Mouse (Mus musculus) kidney, adult 2 months (tissue): ENCODE data around the gene Ipo5. TPM values are rescaled to one million over a fixed set of nuclear protein-coding genes. Genes with fewer than 3 reads are reported as not detected.
A peak's percentile ranks its signal among the peaks of the same experiment; 100 is the strongest.

Experiments used
- DNase-seq: peaks from one replicate; pipeline ENCODE4 v3.0.0; 2021
- H3K27ac ChIP-seq: fragments of 200-500 bp; 2 replicates; pipeline ENCODE4 v1.5.1; 2012; ENCODE audit warnings: low read depth, low read length, control low read depth, inconsistent platforms; ENCODE audit not compliant: insufficient read depth
- H3K27me3 ChIP-seq: fragments of 200-500 bp; replicated peaks from 2 replicates; pipeline ENCODE4 v1.6.1; 2012; ENCODE audit warnings: mild to moderate bottlenecking, moderate library complexity, low read length, inconsistent platforms; ENCODE audit not compliant: control insufficient read depth, insufficient read depth
- H3K36me3 ChIP-seq: fragments of 200-500 bp; 2 replicates; pipeline ENCODE4 v1.6.1; 2012; ENCODE audit warnings: mild to moderate bottlenecking, moderate library complexity, low read length, inconsistent platforms; ENCODE audit not compliant: control insufficient read depth, insufficient read depth
- H3K4me1 ChIP-seq: fragments of 200-500 bp; 2 replicates; pipeline ENCODE4 v1.6.1; 2011; ENCODE audit warnings: low read length; ENCODE audit not compliant: control insufficient read depth, insufficient read depth
- H3K4me3 ChIP-seq: fragments of 200-500 bp; 2 replicates; pipeline ENCODE4 v1.5.1; 2011; ENCODE audit warnings: mild to moderate bottlenecking, low read depth, low read length, control low read depth; ENCODE audit not compliant: insufficient read depth
- CTCF ChIP-seq: fragments of 200-500 bp; conservative IDR thresholded peaks from 2 replicates; pipeline ENCODE4 v1.5.1; 2011; ENCODE audit warnings: low read depth, mild to moderate bottlenecking, control low read depth, low read length, moderate library complexity, mixed read lengths; ENCODE audit not compliant: insufficient read depth, insufficient read length
- POLR2A ChIP-seq: fragments of 200-500 bp; IDR thresholded peaks from one replicate; pipeline ENCODE4 v1.6.1; 2011; ENCODE audit warnings: low read depth, low read length, control low read depth
- WGBS: fragments of 180-500 bp; shearing (Covaris S2); methylation state at CpG from one replicate; pipeline ENCODE4 v1.1.7; 2018; 5-methylcytosine and 5-hydroxymethylcytosine counted together
- polyA plus RNA-seq: library from polyadenylated mRNA; depleted of rRNA; stranded (reverse); fragments of >200 nt; gene quantifications from 2 replicates; pipeline ENCODE4 v1.2.3, GENCODE M21; 2012

Gene Ipo5
- polyA plus RNA-seq, 1 experiment: 20.5 TPM

DNA sequence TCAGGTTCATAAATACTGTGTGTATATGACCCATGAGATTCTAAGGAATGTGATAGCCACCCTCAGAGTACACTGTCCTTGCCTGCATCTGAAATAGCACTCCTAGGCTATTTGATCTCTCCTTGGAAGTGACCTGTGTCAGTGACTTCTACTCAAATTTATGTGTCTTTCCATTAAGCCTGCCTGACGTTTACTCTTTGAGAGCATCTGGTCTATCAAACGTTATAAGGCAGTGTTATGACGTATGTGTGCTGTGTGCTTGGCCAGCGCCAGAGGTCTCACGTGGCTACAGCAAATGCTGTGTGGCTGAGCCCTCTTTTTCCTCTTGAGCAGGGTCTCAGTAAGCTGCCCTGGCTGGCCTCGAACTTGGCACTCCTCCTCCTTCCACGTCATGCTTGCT lies 34.1 kb downstream of the Ipo5 start:
- WGBS: 64% methylated on average over 7 of the region's 7 CpGs
- no peak overlapping the region for H3K4me3 ChIP-seq
- H3K4me1 ChIP-seq: no peaks in the 10 kb centered on the region
- H3K36me3 ChIP-seq: peaks cover 1% of the 10 kb centered on the region
- TF ChIP-seq CTCF (no peak), POLR2A (no peak)
- H3K27me3 ChIP-seq: no peaks in the 10 kb centered on the region
- H3K27ac ChIP-seq: no peak overlapping the region
- no peak for DNase-seq

DNA sequence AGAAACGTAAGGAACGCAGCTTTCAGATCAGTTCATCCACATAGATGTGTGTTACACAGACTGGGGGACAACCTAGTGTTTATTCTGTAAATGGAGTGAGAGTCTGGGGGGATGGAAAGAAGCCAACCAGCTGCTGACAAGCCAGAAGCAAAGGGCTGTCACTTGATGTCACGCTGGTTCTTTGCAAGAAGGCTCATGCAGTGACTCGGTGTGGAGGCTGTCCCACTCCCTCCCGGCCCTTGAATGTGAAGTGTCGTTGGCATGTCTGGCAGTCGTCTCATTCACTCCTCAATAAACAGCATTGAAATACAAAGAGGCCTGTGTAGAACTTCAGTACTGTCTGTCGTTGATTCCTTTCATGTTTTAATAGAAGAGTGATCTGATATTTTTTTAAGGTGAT lies 36.1 kb downstream of the Ipo5 start:
- DNase-seq: no peak
- H3K27me3 ChIP-seq: no peaks in the 10 kb centered on the region
- WGBS: 74% methylated on average over 8 of the region's 8 CpGs
- peaks cover 1% of the 10 kb centered on the region for H3K36me3 ChIP-seq
- no peak overlapping the region for H3K27ac ChIP-seq
- TF ChIP-seq POLR2A (no peak), CTCF (no peak)
- H3K4me3 ChIP-seq: no peak overlapping the region
- H3K4me1 ChIP-seq: no peaks in the 10 kb centered on the region

DNA sequence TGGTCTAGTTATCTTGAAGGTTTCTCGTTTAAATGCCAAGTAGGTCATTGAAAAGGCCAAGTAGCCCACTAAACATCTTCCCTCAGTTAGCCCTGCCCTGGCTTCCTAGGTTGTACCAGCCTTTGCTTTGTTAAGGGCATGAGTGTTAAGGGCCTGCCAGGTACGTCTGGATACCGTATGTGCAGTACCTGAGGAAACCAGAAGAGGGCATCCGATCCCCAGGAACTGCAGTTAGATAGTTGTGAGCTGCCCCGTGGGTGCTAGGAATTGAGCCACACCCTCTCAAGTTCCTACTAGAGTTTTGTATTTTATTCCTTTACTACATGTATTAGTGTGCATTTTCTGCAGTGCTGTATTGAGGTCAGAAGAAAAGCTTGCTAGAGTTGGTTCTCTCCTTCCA lies 38.0 kb downstream of the Ipo5 start:
- TF ChIP-seq POLR2A (no peak), CTCF (0 out of 2 replicates have a peak, but pooled peaks have one; percentile 21)
- Histone ChIP-seq H3K27ac (no peak overlapping the region), H3K4me3 (no peak overlapping the region), H3K36me3 (peaks cover 1% of the 10 kb centered on the region), H3K27me3 (no peaks in the 10 kb centered on the region), H3K4me1 (no peaks in the 10 kb centered on the region)
- no peak for DNase-seq
- 95% methylated on average over 5 of the region's 5 CpGs for WGBS

DNA sequence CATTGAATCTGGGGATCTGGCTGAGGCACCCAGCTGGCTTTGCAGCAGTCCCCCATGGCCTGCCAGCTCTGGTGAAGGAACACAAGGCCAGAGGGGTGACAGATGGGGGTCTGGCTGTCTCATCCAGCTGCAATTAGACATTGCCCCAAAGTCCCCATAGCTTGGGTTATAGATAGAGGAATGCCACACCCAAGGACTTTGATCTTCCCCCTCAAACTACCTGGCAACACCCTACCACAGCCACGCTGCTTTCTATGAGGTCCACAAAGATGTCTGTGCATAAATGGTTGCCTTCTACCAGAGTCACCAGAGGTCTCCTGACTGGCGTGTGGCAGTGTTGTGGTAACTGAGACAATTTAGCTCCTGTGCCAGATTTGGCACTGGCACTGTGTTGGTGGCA lies 39.0 kb downstream of the Ipo5 start:
- 94% methylated on average over 2 of the region's 2 CpGs for WGBS
- H3K4me3 ChIP-seq: no peak overlapping the region
- H3K4me1 ChIP-seq: no peaks in the 10 kb centered on the region
- DNase-seq: no peak
- peaks cover 1% of the 10 kb centered on the region for H3K36me3 ChIP-seq
- H3K27ac ChIP-seq: no peak overlapping the region
- no peaks in the 10 kb centered on the region for H3K27me3 ChIP-seq
- TF ChIP-seq CTCF: no peak
- no peak for TF ChIP-seq POLR2A

DNA sequence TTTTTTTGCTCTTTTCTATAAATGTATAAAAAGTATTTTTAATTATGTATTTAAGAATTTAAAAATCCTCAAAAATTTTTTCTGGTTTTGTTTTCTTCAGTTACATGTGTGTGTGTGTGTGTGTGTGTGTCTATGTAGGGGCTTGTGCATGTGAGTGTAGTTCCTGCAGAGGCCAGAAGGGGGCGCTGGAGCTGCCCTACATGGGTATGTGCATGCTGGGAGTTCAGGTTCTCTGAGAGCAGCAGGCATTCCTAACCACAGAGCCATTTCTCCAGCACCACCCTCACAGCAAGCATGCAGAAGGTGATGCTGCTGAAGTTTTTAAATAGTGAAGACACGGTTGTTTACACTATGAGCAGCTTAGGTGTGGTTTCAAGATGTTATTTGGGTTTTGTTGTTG lies 41.4 kb downstream of the Ipo5 start:
- WGBS: 48% methylated on average over 2 of the region's 2 CpGs
- no peak for DNase-seq

DNA sequence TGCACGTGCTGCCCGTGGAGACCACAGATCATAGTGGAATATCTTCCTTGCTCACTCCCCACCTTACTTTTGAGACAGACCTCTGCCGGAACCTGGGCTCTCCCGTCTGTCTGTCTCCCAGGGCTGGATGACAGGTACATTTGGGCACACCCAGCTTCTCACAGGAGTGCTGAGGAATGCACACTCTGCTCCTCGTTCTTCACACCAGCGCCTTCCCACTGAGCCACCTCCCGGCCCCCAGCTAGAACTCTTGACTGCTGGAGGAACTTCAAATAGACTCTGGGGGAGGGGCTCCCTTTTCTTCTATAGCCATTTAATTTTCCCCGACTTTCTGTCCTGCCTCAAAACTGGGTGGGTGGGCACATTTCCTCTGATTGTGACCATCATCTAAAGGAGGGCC lies 49.5 kb downstream of the Ipo5 start:
- DNase-seq: no peak
- Histone ChIP-seq H3K4me1 (no peaks in the 10 kb centered on the region), H3K4me3 (no peak overlapping the region), H3K36me3 (no peaks in the 10 kb centered on the region), H3K27ac (no peak overlapping the region), H3K27me3 (no peaks in the 10 kb centered on the region)
- WGBS: 66% methylated on average over 8 of the region's 8 CpGs
- TF ChIP-seq POLR2A (no peak), CTCF (no peak)

More for the DNA sequence above, 41.4 kb downstream of the Ipo5 start:
- TF ChIP-seq CTCF: 0 out of 2 replicates have a peak, but pooled peaks have one; percentile 17
- TF ChIP-seq POLR2A: no peak
- H3K4me3 ChIP-seq: no peak overlapping the region
- H3K36me3 ChIP-seq: no peaks in the 10 kb centered on the region
- no peak overlapping the region for H3K27ac ChIP-seq
- H3K4me1 ChIP-seq: no peaks in the 10 kb centered on the region
- H3K27me3 ChIP-seq: no peaks in the 10 kb centered on the region

DNA sequence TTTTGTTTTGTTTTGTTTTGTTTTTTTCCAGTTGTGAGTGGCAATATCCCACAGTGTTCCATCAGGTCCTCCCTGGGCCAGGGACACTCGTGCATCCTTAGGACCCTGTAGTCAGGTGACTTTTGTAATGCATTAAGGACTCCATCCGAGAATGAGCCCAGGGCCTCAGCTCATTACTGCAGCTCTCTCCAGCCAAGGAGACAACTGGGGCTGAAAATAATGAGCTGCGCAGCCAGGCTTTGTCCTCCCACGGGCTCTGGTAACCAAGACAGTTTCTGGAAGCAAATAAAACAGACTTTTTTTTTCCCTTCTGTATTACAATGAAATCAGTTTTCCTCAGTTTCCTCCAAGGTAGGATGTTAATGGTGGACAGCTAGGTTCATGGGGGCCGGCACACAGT lies 50.0 kb downstream of the Ipo5 start:
- H3K27ac ChIP-seq: no peak overlapping the region
- TF ChIP-seq POLR2A (no peak), CTCF (no peak)
- H3K4me1 ChIP-seq: no peaks in the 10 kb centered on the region
- no peak overlapping the region for H3K4me3 ChIP-seq
- no peaks in the 10 kb centered on the region for H3K36me3 ChIP-seq
- WGBS: 56% methylated on average over 5 of the region's 5 CpGs
- H3K27me3 ChIP-seq: no peaks in the 10 kb centered on the region
- DNase-seq: no peak

DNA sequence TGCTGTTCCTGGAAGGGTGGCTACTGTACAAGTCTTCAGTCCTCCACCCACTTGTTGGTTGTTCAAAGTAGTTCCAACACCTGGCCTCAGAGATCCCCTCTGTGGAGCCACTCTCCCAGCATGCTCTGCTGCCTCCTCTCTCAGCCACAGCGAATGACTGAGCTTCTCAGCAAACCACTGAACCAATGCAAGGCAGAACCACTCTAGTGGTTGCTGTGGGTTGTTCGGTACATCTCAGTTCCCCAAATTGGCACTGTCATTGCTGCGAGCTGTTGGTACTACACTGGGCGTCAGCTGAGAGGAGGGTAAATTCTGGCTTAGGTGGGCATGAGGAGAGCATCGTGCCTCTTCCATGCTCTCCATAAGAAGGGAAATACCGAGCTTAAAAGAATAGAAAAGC lies 56.0 kb downstream of the Ipo5 start:
- DNase-seq: no peak
- Histone ChIP-seq H3K27me3 (no peaks in the 10 kb centered on the region), H3K27ac (no peak overlapping the region), H3K4me3 (no peak overlapping the region), H3K36me3 (no peaks in the 10 kb centered on the region), H3K4me1 (no peaks in the 10 kb centered on the region)
- TF ChIP-seq CTCF (no peak), POLR2A (no peak)
- 77% methylated on average over 6 of the region's 6 CpGs for WGBS
